8 mouse cellular contexts compared by ENCODE assay signal in genomic region chr12:105104036-105104435, GRCm38 (mm10). TPM values are rescaled to one million over a fixed set of nuclear protein-coding genes. Genes with fewer than 3 reads are reported as not detected.
DNase-seq lines count a peak whose midpoint lies in the region; TF ChIP-seq lines count a peak whose summit lies in the region.
"Had no signal": no experiment of that assay in that cellular context is flagged by ENCODE, and none has a peak within 500 bp of the region (broad histone marks: within the 10 kb centered on the region; RNA-seq: fewer than 3 reads in every experiment).

No protein-coding gene starts in this region.

- H3K4me3 ChIP-seq in E14TG2a.4 (replicated peaks; ENCODE audit: low read length), result no peak overlapping the region
- H3K4me3 ChIP-seq in midbrain, embryonic 10.5 days, result no peak overlapping the region

- WGBS in midbrain, embryonic 10.5 days, result 5% methylated on average over 4 of the region's 4 CpGs

- no peak overlapping the region for H3K27ac ChIP-seq in midbrain, embryonic 10.5 days (replicated peaks)

- peak; percentile 87 for TF ChIP-seq CTCF in E14TG2a.4 (conservative IDR thresholded peaks at IDR 0.05; ENCODE audit: low read length)

- peaks cover 62% of the 10 kb centered on the region for H3K4me1 ChIP-seq in E14TG2a.4 (replicated peaks; ENCODE audit: low read depth, low read length)
- peaks cover 24% of the 10 kb centered on the region for H3K4me1 ChIP-seq in midbrain, embryonic 10.5 days

- peaks cover 27% of the 10 kb centered on the region for H3K27me3 ChIP-seq in E14TG2a.4 (ENCODE audit: insufficient read depth, low read length)
- H3K27me3 ChIP-seq in midbrain, embryonic 10.5 days (ENCODE audit: low read depth, poor library complexity, severe bottlenecking), result peaks cover 16% of the 10 kb centered on the region

- no peaks in the 10 kb centered on the region for H3K36me3 ChIP-seq in E14TG2a.4 (ENCODE audit: insufficient read depth, low read length)
- no peaks in the 10 kb centered on the region for H3K36me3 ChIP-seq in midbrain, embryonic 10.5 days

- DNase-seq in adrenal gland, adult (ENCODE audit: inconsistent age in 2 of 2, low spot score in 1 of 2), result peak; percentile 57 to 90
- peak; percentile 91 for DNase-seq in embryo, embryonic 10.5 days (ENCODE audit: low spot score)
- DNase-seq in heart, adult 8-10 months (ENCODE audit: low spot score), result peak; percentile 19
- peak; percentile 30 for DNase-seq in left cerebral cortex, adult 11 months (ENCODE audit: low spot score)
- peak; percentile 86 for DNase-seq in midbrain, embryonic 10.5 days (ENCODE audit: low spot score)
- DNase-seq in spleen, adult 18-20 months, result peak; percentile 20 to 71

- no peaks in the 10 kb centered on the region for H3K9me3 ChIP-seq in E14TG2a.4 (ENCODE audit: low read length)
- H3K9me3 ChIP-seq in midbrain, embryonic 10.5 days (replicated peaks), result no peaks in the 10 kb centered on the region

RNA-seq across cellular contexts. Expression of gene Tcl1b2, which starts 41.8 kb away (rescaled TPM):
- not detected for total RNA-seq in heart, adult 8-10 months (2022)
- not detected in 2 replicates for polyA plus RNA-seq in midbrain, embryonic 10.5 days (2016; fragmentation: Nextera tagmentation; extraction: Ambion mirVana)
- polyA plus RNA-seq: liver, embryonic 16.5 days had no signal

RNA-seq across cellular contexts. Expression of gene Tcl1b1, which starts 55.5 kb away (rescaled TPM):
- not detected for total RNA-seq in heart, adult 8-10 months (2022)
- not detected in 2 replicates for polyA plus RNA-seq in midbrain, embryonic 10.5 days (2016; fragmentation: Nextera tagmentation; extraction: Ambion mirVana)
- polyA plus RNA-seq: liver, embryonic 16.5 days had no signal

Comparison
In these comparisons a context has a peak if more than half of its experiments do, and no peak if none do; other contexts are left out.
1. DNase-seq: peak in every context shown above with its lines; median percentile 91 in embryo, embryonic 10.5 days; 86 in midbrain, embryonic 10.5 days; 74 in adrenal gland, adult; 46 in spleen, adult 18-20 months; 30 in left cerebral cortex, adult 11 months; 19 in heart, adult 8-10 months.